Mouse (Mus musculus): ENCODE measurements around the gene Scgn. TPM values are rescaled to one million over a fixed set of nuclear protein-coding genes. Genes with fewer than 3 reads are reported as not detected.

The Scgn gene
- total and polyA plus RNA-seq, 3 experiments, result not detected

DNA sequence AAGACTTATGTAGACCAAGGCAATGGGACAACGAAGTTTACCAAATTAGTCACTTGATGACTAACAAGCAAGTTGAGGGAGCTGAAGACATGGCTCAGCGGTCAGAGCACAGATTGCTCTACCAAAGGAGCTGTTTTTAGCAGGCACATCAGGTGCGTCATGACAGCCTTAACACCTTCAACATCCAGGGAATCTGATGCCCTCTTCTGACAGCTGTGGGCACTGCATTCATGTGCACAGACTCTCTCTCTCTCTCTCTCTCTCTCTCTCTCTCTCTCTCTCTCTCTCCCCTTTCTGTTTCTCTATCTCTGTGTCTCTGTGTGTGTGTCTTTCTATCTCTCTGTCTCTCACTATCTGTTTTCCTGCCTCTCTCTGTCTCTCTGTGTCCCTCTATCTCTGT lies 40.1 kb downstream of the Scgn start:
- DNase-seq (ENCODE audit: low spot score) (no peak), ATAC-seq (ENCODE audit: extremely low read depth, insufficient number of reproducible peaks, low FRiP score, poor library complexity, severe bottlenecking) (no peak)
- Histone ChIP-seq H3K9me3 (replicated peaks) (no peaks in the 10 kb centered on the region), H3K36me3 (replicated peaks) (no peaks in the 10 kb centered on the region), H3K4me3 (ENCODE audit: low read depth, low read length) (no peak overlapping the region), H3K4me1 (ENCODE audit: insufficient read depth, low read depth, low read length) (peaks cover 3% of the 10 kb centered on the region; the same call in 1 of the 2 replicates), H3K27me3 (ENCODE audit: insufficient read depth, low read length) (peaks cover 2% of the 10 kb centered on the region; the same call in 1 of the 2 replicates)
- no peak for TF ChIP-seq POLR2AphosphoS5 (IDR thresholded peaks at IDR 0.05; ENCODE audit: insufficient replicate concordance, low read depth, low read length)
- no peak for TF ChIP-seq TAL1 (conservative IDR thresholded peaks at IDR 0.05; ENCODE audit: low read depth, low read length)
- no peak for TF ChIP-seq CTCF (IDR thresholded peaks at IDR 0.05; ENCODE audit: low read depth, low read length)
- TF ChIP-seq GATA1 (IDR thresholded peaks at IDR 0.05; ENCODE audit: borderline replicate concordance, low read length), result no peak
- TF ChIP-seq GATA2 (IDR thresholded peaks at IDR 0.05; ENCODE audit: borderline replicate concordance, low read depth, low read length), result no peak

DNA sequence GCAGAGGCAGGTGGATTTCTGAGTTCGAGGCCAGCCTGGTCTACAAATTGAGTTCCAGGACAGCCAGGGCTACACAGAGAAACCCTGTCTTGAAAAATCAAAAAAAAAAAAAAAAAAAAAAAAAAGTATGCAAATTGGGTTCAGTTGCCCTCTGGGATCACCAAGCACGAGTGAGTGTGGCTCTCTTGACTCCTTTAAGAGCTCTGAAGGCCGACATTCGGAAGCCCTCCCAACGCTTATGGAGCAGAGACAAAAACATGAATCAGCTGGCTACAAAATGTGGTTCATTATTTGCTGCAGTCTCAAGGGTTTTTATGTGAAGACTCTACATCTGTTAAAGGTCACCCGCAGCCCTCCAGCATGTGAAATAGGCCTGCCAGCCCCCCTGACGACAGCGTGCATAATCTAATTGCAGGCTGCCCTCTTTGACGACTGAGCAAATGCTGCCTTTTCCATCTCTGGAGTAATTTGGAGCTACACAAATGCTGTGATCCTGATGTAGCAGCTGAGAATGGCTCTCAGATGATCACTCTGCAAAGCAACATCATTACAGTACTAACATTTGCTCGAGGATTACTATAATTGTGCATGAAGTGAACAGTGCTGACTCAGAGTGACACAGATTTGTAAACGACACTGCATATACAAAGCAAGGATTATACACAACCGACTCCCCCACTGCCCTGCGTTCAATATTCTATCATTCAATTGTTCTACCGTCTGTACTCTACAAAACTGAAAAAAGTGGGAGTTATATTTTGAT lies 41.3 kb downstream of the Scgn start:
- H3K4me3 ChIP-seq (ENCODE audit: low read depth, low read length), result no peak overlapping the region
- no peaks in the 10 kb centered on the region for H3K36me3 ChIP-seq (replicated peaks)
- no peaks in the 10 kb centered on the region for H3K9me3 ChIP-seq (replicated peaks)
- peaks cover 2% of the 10 kb centered on the region; the same call in 1 of the 2 replicates for H3K27me3 ChIP-seq (ENCODE audit: insufficient read depth, low read length)
- no peak for ATAC-seq (ENCODE audit: extremely low read depth, insufficient number of reproducible peaks, low FRiP score, poor library complexity, severe bottlenecking)
- no peak for TF ChIP-seq GATA2 (IDR thresholded peaks at IDR 0.05; ENCODE audit: borderline replicate concordance, low read depth, low read length)
- DNase-seq (ENCODE audit: low spot score), result no peak
- H3K4me1 ChIP-seq (ENCODE audit: insufficient read depth, low read depth, low read length), result peaks cover 3% of the 10 kb centered on the region; the same call in 1 of the 2 replicates

DNA sequence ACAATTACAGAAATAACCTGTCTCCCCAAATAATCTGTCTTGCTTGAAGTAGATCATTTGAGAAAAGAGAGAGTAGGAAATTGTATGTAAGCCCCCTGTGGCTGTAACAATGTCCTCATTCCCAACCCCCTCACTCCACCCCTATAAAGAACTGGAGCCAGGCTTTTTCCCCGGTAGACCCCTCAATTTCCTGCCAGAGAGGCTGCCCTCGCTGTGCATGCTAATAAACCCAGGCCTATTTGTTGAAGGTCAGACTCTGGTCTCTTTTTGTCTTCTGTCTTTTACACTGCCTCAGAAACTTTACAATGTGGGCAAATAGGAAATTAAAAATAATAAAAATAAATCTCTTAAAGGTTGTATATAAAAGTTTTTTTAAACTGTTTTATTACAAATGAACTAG lies 44.8 kb downstream of the Scgn start:
- H3K4me3 ChIP-seq (ENCODE audit: low read depth, low read length), result no peak overlapping the region
- H3K4me1 ChIP-seq (ENCODE audit: insufficient read depth, low read depth, low read length), result no peaks in the 10 kb centered on the region
- peaks cover 3% of the 10 kb centered on the region for H3K27me3 ChIP-seq (ENCODE audit: insufficient read depth, low read length)
- no peak for ATAC-seq (ENCODE audit: extremely low read depth, insufficient number of reproducible peaks, low FRiP score, poor library complexity, severe bottlenecking)
- H3K9me3 ChIP-seq (replicated peaks), result no peaks in the 10 kb centered on the region
- DNase-seq (ENCODE audit: low spot score), result no peak
- no peak for TF ChIP-seq POLR2AphosphoS5 (IDR thresholded peaks at IDR 0.05; ENCODE audit: insufficient replicate concordance, low read depth, low read length)
- no peak for TF ChIP-seq GATA2 (IDR thresholded peaks at IDR 0.05; ENCODE audit: borderline replicate concordance, low read depth, low read length)
- no peak for TF ChIP-seq CTCF (IDR thresholded peaks at IDR 0.05; ENCODE audit: low read depth, low read length)
- TF ChIP-seq TAL1 (conservative IDR thresholded peaks at IDR 0.05; ENCODE audit: low read depth, low read length), result no peak
- no peak for TF ChIP-seq GATA1 (IDR thresholded peaks at IDR 0.05; ENCODE audit: borderline replicate concordance, low read length)
- no peaks in the 10 kb centered on the region for H3K36me3 ChIP-seq (replicated peaks)

DNA sequence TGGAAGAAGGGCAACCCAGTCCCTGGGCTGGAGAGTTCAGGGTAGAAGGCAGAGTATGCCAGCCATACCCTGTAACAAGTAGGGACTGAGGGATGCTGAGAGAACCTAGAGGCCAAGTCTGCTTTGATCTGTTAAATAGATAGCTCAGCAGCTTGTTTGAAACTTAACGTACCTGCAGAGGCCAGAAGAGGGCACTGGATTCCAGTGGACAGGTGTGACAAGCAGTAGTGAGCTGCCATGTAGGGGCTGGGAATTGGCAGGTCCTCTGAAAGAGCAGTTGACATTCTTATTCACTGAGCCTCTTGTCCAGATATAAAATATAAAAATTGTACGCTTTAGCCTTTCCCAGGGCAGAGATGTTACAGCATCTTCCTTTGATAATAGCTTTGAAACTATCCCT lies 48.2 kb downstream of the Scgn start:
- Histone ChIP-seq H3K9me3 (replicated peaks) (no peaks in the 10 kb centered on the region), H3K36me3 (replicated peaks) (no peaks in the 10 kb centered on the region), H3K4me3 (ENCODE audit: low read depth, low read length) (no peak overlapping the region), H3K27me3 (ENCODE audit: insufficient read depth, low read length) (peaks cover 5% of the 10 kb centered on the region; the same call in 1 of the 2 replicates), H3K4me1 (ENCODE audit: insufficient read depth, low read depth, low read length) (no peaks in the 10 kb centered on the region)
- no peak for TF ChIP-seq POLR2AphosphoS5 (IDR thresholded peaks at IDR 0.05; ENCODE audit: insufficient replicate concordance, low read depth, low read length)
- no peak for TF ChIP-seq GATA1 (IDR thresholded peaks at IDR 0.05; ENCODE audit: borderline replicate concordance, low read length)
- no peak for TF ChIP-seq TAL1 (conservative IDR thresholded peaks at IDR 0.05; ENCODE audit: low read depth, low read length)
- no peak for TF ChIP-seq GATA2 (IDR thresholded peaks at IDR 0.05; ENCODE audit: borderline replicate concordance, low read depth, low read length)
- TF ChIP-seq CTCF (IDR thresholded peaks at IDR 0.05; ENCODE audit: low read depth, low read length), result no peak
- no peak for ATAC-seq (ENCODE audit: extremely low read depth, insufficient number of reproducible peaks, low FRiP score, poor library complexity, severe bottlenecking)
- DNase-seq (ENCODE audit: low spot score), result no peak

DNA sequence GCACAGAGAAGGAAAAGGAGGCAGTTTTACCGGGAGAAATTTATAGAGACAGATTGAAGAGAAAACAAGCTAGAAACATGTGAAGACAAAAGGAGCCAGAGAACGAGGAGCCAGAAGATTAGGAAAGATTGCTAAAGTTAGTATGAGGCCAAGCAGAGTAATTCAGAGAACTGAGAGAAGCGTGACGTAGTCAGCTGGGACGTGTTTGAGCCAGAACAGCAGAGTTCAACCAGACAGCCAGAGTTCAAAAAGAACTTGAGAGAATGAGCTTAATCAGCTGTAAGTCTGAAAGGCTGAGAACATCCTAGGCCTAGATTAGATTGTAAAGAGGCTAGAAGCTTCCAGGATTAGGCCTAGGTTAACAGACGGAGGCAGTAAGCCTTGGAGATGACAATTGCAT lies 50.7 kb downstream of the Scgn start:
- ATAC-seq (ENCODE audit: extremely low read depth, insufficient number of reproducible peaks, low FRiP score, poor library complexity, severe bottlenecking), result no peak
- Histone ChIP-seq H3K9me3 (replicated peaks) (no peaks in the 10 kb centered on the region), H3K4me1 (ENCODE audit: insufficient read depth, low read depth, low read length) (no peaks in the 10 kb centered on the region), H3K4me3 (ENCODE audit: low read depth, low read length) (no peak overlapping the region), H3K36me3 (replicated peaks) (no peaks in the 10 kb centered on the region), H3K27me3 (ENCODE audit: insufficient read depth, low read length) (peaks cover 5% of the 10 kb centered on the region; the same call in 1 of the 2 replicates)
- no peak for TF ChIP-seq CTCF (IDR thresholded peaks at IDR 0.05; ENCODE audit: low read depth, low read length)
- TF ChIP-seq GATA1 (IDR thresholded peaks at IDR 0.05; ENCODE audit: borderline replicate concordance, low read length), result no peak
- TF ChIP-seq POLR2AphosphoS5 (IDR thresholded peaks at IDR 0.05; ENCODE audit: insufficient replicate concordance, low read depth, low read length), result no peak
- no peak for DNase-seq (ENCODE audit: low spot score)

DNA sequence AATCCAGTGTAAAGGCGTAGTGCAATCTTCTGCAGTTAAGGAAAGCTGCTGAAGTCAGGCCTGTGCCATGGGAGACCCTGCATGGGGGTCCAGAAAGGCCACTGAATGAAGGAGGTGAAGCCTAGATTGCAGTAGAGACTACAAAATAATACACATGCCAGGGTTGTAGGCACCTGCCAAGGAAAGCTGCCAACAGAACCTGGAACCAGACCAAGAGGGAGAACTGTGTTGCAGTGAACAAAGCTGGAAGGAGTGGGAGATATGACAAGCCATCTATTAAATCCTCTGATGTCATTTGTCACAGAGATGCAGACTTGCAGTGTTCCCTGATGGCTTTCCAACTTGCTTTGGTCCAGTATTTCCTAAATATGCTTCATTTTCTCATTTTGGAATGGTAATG lies 52.3 kb downstream of the Scgn start:
- Histone ChIP-seq H3K36me3 (replicated peaks) (no peaks in the 10 kb centered on the region), H3K27me3 (ENCODE audit: insufficient read depth, low read length) (peaks cover 8% of the 10 kb centered on the region), H3K4me1 (ENCODE audit: insufficient read depth, low read depth, low read length) (no peaks in the 10 kb centered on the region), H3K4me3 (ENCODE audit: low read depth, low read length) (no peak overlapping the region), H3K9me3 (replicated peaks) (no peaks in the 10 kb centered on the region)
- DNase-seq (ENCODE audit: low spot score) (no peak), ATAC-seq (ENCODE audit: extremely low read depth, insufficient number of reproducible peaks, low FRiP score, poor library complexity, severe bottlenecking) (no peak)
- no peak for TF ChIP-seq CTCF (IDR thresholded peaks at IDR 0.05; ENCODE audit: low read depth, low read length)
- TF ChIP-seq GATA1 (IDR thresholded peaks at IDR 0.05; ENCODE audit: borderline replicate concordance, low read length), result no peak
- TF ChIP-seq POLR2AphosphoS5 (IDR thresholded peaks at IDR 0.05; ENCODE audit: insufficient replicate concordance, low read depth, low read length), result no peak
- TF ChIP-seq TAL1 (conservative IDR thresholded peaks at IDR 0.05; ENCODE audit: low read depth, low read length), result no peak
- no peak for TF ChIP-seq GATA2 (IDR thresholded peaks at IDR 0.05; ENCODE audit: borderline replicate concordance, low read depth, low read length)
